In the genomic region with DNA sequence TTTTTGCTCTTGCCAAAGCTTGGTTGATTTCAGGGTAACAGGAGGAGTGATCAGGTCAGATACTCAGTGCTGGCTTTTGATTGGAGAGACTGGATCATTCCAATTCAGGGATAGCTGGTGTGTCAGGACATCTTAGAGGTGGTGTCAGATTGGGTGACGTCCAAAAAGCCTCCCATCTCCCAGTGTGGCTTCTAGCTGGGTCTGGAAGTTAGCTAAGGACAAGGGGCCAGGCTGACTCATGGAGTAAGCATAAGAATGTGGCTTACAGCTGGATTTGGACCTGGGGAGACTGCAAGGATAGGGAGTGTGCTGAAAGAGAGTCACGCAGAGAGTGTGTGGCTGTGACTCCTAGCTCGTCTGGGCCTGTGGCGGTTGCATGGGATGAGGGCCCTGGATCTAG, we compare ENCODE assay signal across 14 mouse cellular contexts.
A peak's percentile ranks its signal among the peaks of the same experiment; 100 is the strongest.
DNase-seq lines count a peak whose midpoint lies in the region; TF ChIP-seq lines count a peak whose summit lies in the region.
"Had no signal": no experiment of that assay in that cellular context is flagged by ENCODE, and none has a peak within 500 bp of the region (broad histone marks: within the 10 kb centered on the region; RNA-seq: fewer than 3 reads in every experiment).

No protein-coding gene starts in this region.

- no peak for TF ChIP-seq CTCF in gastrocnemius, adult 2 months (IDR thresholded peaks at IDR 0.05)

- no peak overlapping the region for H3K27ac ChIP-seq in gastrocnemius, adult 2 months
- H3K27ac ChIP-seq: embryonic facial prominence, embryonic 13.5 days; forebrain, embryonic 15.5 days; heart, embryonic 10.5 days; heart, embryonic 15.5 days; hindbrain, postnatal 0 days had no signal

- intact Hi-C loops in gastrocnemius, adult 2 months (cut with DNase I), result loop anchor here (2.0 kb wide), 1 partner anchor 1113 kb away; no protein-coding TSS in a partner anchor

- H3K4me3 ChIP-seq in gastrocnemius, adult 2 months, result no peak overlapping the region
- H3K4me3 ChIP-seq: embryonic facial prominence, embryonic 13.5 days; forebrain, embryonic 15.5 days; heart, embryonic 10.5 days; heart, embryonic 15.5 days had no signal

- DNase-seq in gastrocnemius, adult 18-20 months (ENCODE audit: low spot score), result peak; percentile 19
- no peak for DNase-seq in gastrocnemius, adult 2 months
- peak; percentile 7 to 12 for DNase-seq in heart, adult 9 months (ENCODE audit: low spot score in 2 of 2)
- DNase-seq in heart, adult 8-10 months (ENCODE audit: low spot score), result no peak
- peak; percentile 49 for DNase-seq in 3134 (ENCODE audit: extremely low read depth, insufficient read length, low spot score)
- DNase-seq in NIH3T3 (ENCODE audit: low read depth), result peak; percentile 49
- no peak for DNase-seq in ovary, adult 18-20 months (ENCODE audit: low spot score)
- no peak for DNase-seq in cerebellum, postnatal 10 days
- DNase-seq: cerebellum, adult 11-12 months had no signal

Comparison
In these comparisons a context has a peak if more than half of its experiments do, and no peak if none do; other contexts are left out.
1. DNase-seq: peak in gastrocnemius, adult 18-20 months (single experiment), heart, adult 9 months (2 of 2), 3134 (single experiment) and NIH3T3 (single experiment); none in gastrocnemius, adult 2 months (single experiment), heart, adult 8-10 months (single experiment), ovary, adult 18-20 months (single experiment) and cerebellum, postnatal 10 days (0 of 2).